Mouse (Mus musculus): ENCODE data around the gene Stk25. TPM values are rescaled to one million over a fixed set of nuclear protein-coding genes. Genes with fewer than 3 reads are reported as not detected.

The Stk25 gene
- polyA plus RNA-seq, 1 experiment from 2014 or later = 133 TPM

GRCm38 (mm10) chr1:93691106-93691505 is 32.6 kb upstream of the Stk25 start:
- 89% methylated on average over 8 of the region's 8 CpGs for WGBS

DNA sequence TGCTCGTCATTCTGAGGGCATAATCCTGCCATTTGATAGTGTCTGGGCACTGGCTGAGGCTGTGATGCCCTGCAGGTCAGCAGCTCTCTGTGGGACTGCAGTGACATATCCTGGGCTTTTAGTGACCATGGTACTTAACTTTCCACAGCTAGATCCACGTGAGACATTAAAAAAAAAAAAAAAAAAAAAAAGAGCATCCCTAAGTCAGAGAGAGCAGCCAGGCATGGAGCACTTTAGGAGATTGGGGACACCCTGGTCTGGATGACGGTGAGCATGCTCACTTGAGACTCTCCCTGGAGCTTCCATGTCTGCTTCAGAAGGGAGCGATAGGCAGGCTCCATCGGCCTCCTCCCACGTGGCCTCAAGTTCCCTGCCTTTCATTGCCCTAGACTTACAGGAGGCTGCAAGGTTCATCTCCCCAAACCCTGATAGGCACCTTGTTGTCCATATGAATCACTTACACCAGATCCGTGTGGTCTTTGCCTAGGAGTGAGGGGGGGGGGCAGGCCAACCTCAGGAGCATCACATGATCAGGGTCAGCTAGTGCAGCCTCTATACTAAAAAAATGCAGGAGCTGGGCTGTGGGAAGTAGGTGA is 31.5 kb upstream of the Stk25 start:
- Histone ChIP-seq H3K4me2 (no peak overlapping the region), H3K9me3 (replicated peaks) (no peaks in the 10 kb centered on the region), H3K4me3 (no peak overlapping the region), H3K27me3 (replicated peaks) (no peaks in the 10 kb centered on the region), H3K4me1 (replicated peaks) (peaks cover 29% of the 10 kb centered on the region), H3K9ac (no peak overlapping the region), H3K27ac (ENCODE audit: poor library complexity, severe bottlenecking) (no peak overlapping the region), H3K36me3 (peaks cover 30% of the 10 kb centered on the region)
- no peak for ATAC-seq (ENCODE audit: insufficient number of reproducible peaks, low FRiP score)
- 75% methylated on average over 7 of the region's 7 CpGs for WGBS

More at GRCm38 (mm10) chr1:93691106-93691505, 32.6 kb upstream of the Stk25 start:
- no peaks in the 10 kb centered on the region for H3K9me3 ChIP-seq (replicated peaks)
- H3K4me1 ChIP-seq (replicated peaks) = peaks cover 34% of the 10 kb centered on the region
- no peaks in the 10 kb centered on the region for H3K27me3 ChIP-seq (replicated peaks)
- H3K4me3 ChIP-seq = no peak overlapping the region
- H3K9ac ChIP-seq = no peak overlapping the region
- peaks cover 38% of the 10 kb centered on the region for H3K36me3 ChIP-seq
- no peak overlapping the region for H3K27ac ChIP-seq (ENCODE audit: poor library complexity, severe bottlenecking)
- no peak for ATAC-seq (ENCODE audit: insufficient number of reproducible peaks, low FRiP score)
- H3K4me2 ChIP-seq = no peak overlapping the region

- WGBS = 67% methylated on average over 8 of the region's 8 CpGs
- H3K27ac ChIP-seq (ENCODE audit: poor library complexity, severe bottlenecking) = no peak overlapping the region
- H3K4me1 ChIP-seq (replicated peaks) = peaks cover 24% of the 10 kb centered on the region
- no peaks in the 10 kb centered on the region for H3K27me3 ChIP-seq (replicated peaks)
- no peak overlapping the region for H3K9ac ChIP-seq
- peak; percentile 60 for ATAC-seq (ENCODE audit: insufficient number of reproducible peaks, low FRiP score)
- H3K4me3 ChIP-seq = no peak overlapping the region
- H3K36me3 ChIP-seq = peaks cover 25% of the 10 kb centered on the region
- no peak overlapping the region for H3K4me2 ChIP-seq
- H3K9me3 ChIP-seq (replicated peaks) = no peaks in the 10 kb centered on the region
Measured at GRCm38 (mm10) chr1:93688154-93688553, 29.7 kb upstream of the Stk25 start.

- H3K27ac ChIP-seq (ENCODE audit: poor library complexity, severe bottlenecking) = no peak overlapping the region
- 63% methylated on average over 3 of the region's 3 CpGs for whole genome bisulfite sequencing
- peak overlapping the region; percentile 75 for H3K4me3 ChIP-seq
- H3K27me3 ChIP-seq (replicated peaks) = no peaks in the 10 kb centered on the region
- peaks cover 20% of the 10 kb centered on the region for H3K36me3 ChIP-seq
- peak overlapping the region; percentile 82; the same call in 1 of the 2 replicates for H3K9ac ChIP-seq
- ATAC-seq (ENCODE audit: insufficient number of reproducible peaks, low FRiP score) = no peak
- peaks cover 24% of the 10 kb centered on the region for H3K4me1 ChIP-seq (replicated peaks)
- no peaks in the 10 kb centered on the region for H3K9me3 ChIP-seq (replicated peaks)
- peak overlapping the region; percentile 97 for H3K4me2 ChIP-seq
Measured at GRCm38 (mm10) chr1:93686961-93687320, 28.5 kb upstream of the Stk25 start.

DNA sequence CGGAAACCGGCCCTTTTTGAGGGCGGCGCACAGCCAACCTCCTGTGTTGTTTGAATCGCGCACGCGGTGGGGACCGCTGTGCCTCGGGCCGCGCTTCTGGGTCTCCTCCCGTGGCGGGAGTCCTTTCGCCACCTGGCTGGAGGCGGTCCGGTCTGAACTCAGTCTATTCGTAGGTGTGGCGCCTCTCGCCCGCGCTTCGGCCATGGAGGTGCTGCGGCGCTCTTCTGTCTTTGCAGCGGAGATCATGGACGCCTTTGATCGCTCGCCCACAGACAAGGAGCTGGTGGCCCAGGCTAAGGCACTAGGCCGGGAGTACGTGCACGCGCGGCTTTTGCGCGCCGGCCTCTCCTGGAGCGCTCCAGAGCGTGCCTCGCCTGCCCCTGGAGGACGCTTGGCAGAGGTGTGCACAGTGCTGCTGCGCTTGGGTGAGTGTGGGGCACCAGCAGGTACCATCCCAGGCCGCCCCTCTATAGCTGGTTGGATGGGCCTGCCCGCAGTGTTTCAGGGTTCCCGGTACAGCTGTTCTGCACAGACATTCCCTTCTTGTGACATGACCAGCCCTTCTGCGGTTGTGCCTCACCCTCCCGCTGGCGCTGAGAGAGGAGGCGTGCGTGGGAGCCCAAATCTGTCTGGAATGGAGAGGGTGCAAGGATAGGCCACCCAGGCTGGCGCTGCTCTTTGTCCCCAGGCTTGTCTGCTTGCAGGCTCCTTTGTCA is 27.9 kb upstream of the Stk25 start:
- H3K9me3 ChIP-seq (replicated peaks) = no peaks in the 10 kb centered on the region
- 0 out of 2 replicates have a peak overlapping the region, but pooled peaks have one; percentile 6 for H3K27ac ChIP-seq (ENCODE audit: poor library complexity, severe bottlenecking)
- peak overlapping the region; percentile 97 for H3K4me2 ChIP-seq
- H3K4me1 ChIP-seq (replicated peaks) = peaks cover 24% of the 10 kb centered on the region
- peak; percentile 61 for ATAC-seq (ENCODE audit: insufficient number of reproducible peaks, low FRiP score)
- peak overlapping the region; percentile 75 for H3K4me3 ChIP-seq
- H3K27me3 ChIP-seq (replicated peaks) = no peaks in the 10 kb centered on the region
- H3K9ac ChIP-seq = peak overlapping the region; percentile 82
- peaks cover 15% of the 10 kb centered on the region for H3K36me3 ChIP-seq
- 5% methylated on average over 51 of the region's 51 CpGs for WGBS

GRCm38 (mm10) chr1:93685401-93686244 is 27.2 kb upstream of the Stk25 start, which contains the start of gene Bok:
Bok (plus strand) TSS chr1:93685660.
- Histone ChIP-seq H3K9me3 (replicated peaks) (no peaks in the 10 kb centered on the region), H3K9ac (peak within 1 kb of the TSS; percentile 82), H3K27ac (ENCODE audit: poor library complexity, severe bottlenecking) (0 out of 2 replicates have a peak within 1 kb of the TSS, but pooled peaks have one; percentile 32), H3K4me2 (peak within 1 kb of the TSS; percentile 97), H3K4me3 (peak within 1 kb of the TSS; percentile 75), H3K4me1 (replicated peaks) (peaks cover 24% of the 10 kb centered on the region), H3K36me3 (peaks cover 7% of the 10 kb centered on the region; the same call in 1 of the 2 replicates), H3K27me3 (replicated peaks) (no peaks in the 10 kb centered on the region)
- WGBS = under 1% methylated on average over 78 of the region's 78 CpGs
- peak; percentile 40; the same call in 1 of the 2 replicates for ATAC-seq (ENCODE audit: insufficient number of reproducible peaks, low FRiP score)

- no peaks in the 10 kb centered on the region for H3K27me3 ChIP-seq (replicated peaks)
- no peaks in the 10 kb centered on the region for H3K9me3 ChIP-seq (replicated peaks)
- no peaks in the 10 kb centered on the region for H3K36me3 ChIP-seq
- H3K27ac ChIP-seq (ENCODE audit: poor library complexity, severe bottlenecking) = no peak overlapping the region
- no peak overlapping the region for H3K4me3 ChIP-seq
- no peak overlapping the region for H3K4me2 ChIP-seq
- 0 out of 2 replicates have a peak, but pooled peaks cover 3% of the 10 kb centered on the region for H3K4me1 ChIP-seq (replicated peaks)
- no peak overlapping the region for H3K9ac ChIP-seq
- ATAC-seq (ENCODE audit: insufficient number of reproducible peaks, low FRiP score) = peak; percentile 80
- 44% methylated on average over 7 of the region's 7 CpGs for WGBS
Measured at GRCm38 (mm10) chr1:93679889-93680568, 21.6 kb upstream of the Stk25 start.

DNA sequence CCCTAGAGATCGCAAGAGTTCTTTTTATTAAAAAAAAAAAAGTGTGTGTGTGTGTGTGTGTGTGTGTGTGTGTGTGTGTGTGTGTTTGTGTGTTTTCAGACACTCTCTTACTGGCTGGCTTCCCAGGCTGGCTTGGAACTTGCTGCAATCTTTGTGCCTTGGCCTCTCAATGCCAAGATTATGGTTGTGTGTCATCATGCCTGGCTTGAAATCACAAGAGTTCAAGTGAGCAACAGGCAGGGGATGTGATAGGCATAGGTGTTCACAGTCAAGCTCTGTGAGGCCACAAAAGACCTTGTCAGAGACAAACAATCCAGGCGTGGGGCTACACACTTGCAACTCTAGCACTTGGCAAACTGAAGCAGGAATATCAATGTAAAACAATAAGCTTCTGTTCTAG is 19.9 kb upstream of the Stk25 start:
- ATAC-seq (ENCODE audit: insufficient number of reproducible peaks, low FRiP score) = no peak
- no peaks in the 10 kb centered on the region for H3K9me3 ChIP-seq (replicated peaks)
- no peak overlapping the region for H3K4me2 ChIP-seq
- no peaks in the 10 kb centered on the region for H3K36me3 ChIP-seq
- H3K4me1 ChIP-seq (replicated peaks) = 0 out of 2 replicates have a peak, but pooled peaks cover 3% of the 10 kb centered on the region
- no peak overlapping the region for H3K4me3 ChIP-seq
- 44% methylated on average over 2 of the region's 2 CpGs for WGBS
- H3K27me3 ChIP-seq (replicated peaks) = no peaks in the 10 kb centered on the region
- H3K27ac ChIP-seq (ENCODE audit: poor library complexity, severe bottlenecking) = no peak overlapping the region
- no peak overlapping the region for H3K9ac ChIP-seq

DNA sequence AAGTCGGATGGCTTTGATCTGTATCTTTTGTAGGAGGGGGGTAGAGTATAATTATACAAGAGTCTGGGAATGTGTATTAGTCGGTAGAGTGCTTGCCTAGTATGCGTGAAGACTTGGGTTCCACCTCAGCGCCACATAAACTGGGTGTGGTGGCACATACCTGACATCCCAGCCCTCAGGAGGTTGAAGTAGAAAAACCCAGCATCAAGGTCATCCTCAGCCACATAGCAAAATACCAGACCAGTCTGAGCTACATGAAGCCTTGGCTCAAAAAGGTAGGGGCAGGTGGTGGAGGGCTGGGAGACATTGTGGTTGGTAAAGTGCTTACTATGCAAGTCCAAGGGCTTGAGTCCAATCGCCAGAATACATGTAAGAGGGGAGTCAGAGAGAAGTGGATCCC is 14.2 kb upstream of the Stk25 start:
- Histone ChIP-seq H3K36me3 (no peaks in the 10 kb centered on the region), H3K4me2 (no peak overlapping the region), H3K27me3 (replicated peaks) (no peaks in the 10 kb centered on the region), H3K4me3 (no peak overlapping the region), H3K27ac (ENCODE audit: poor library complexity, severe bottlenecking) (no peak overlapping the region), H3K4me1 (replicated peaks) (peaks cover 18% of the 10 kb centered on the region), H3K9ac (no peak overlapping the region), H3K9me3 (replicated peaks) (no peaks in the 10 kb centered on the region)
- WGBS = 82% methylated on average over 5 of the region's 5 CpGs
- ATAC-seq (ENCODE audit: insufficient number of reproducible peaks, low FRiP score) = no peak

DNA sequence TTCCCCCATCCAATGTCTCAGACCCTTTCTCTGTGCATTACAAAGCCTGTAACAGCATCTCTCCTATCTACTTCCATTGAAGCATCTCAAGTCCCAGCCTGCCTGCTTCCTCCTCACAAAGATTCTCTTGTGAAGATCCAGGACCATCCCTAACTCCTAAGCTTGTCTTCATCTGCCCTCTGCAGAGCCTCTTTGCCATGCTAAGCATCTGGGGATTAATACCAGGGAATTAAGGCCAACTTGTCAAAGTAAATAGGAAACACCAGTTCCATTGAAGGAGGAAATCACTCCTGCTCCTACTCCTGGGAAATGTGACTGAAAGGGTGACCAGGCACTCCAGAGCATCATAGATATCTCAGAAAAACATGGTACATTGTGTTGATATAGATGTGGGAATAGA is 11.5 kb upstream of the Stk25 start:
- no peak overlapping the region for H3K4me3 ChIP-seq
- ATAC-seq (ENCODE audit: insufficient number of reproducible peaks, low FRiP score) = no peak
- H3K4me1 ChIP-seq (replicated peaks) = peaks cover 24% of the 10 kb centered on the region
- no peaks in the 10 kb centered on the region for H3K9me3 ChIP-seq (replicated peaks)
- no peaks in the 10 kb centered on the region for H3K36me3 ChIP-seq
- H3K4me2 ChIP-seq = no peak overlapping the region
- H3K27me3 ChIP-seq (replicated peaks) = no peaks in the 10 kb centered on the region
- no peak overlapping the region for H3K9ac ChIP-seq
- H3K27ac ChIP-seq (ENCODE audit: poor library complexity, severe bottlenecking) = no peak overlapping the region
